Mouse (Mus musculus) liver, embryonic 15.5 days (tissue): ENCODE measurements around the gene Aurkb. TPM values are rescaled to one million over a fixed set of nuclear protein-coding genes. Genes with fewer than 3 reads are reported as not detected.
"Not testable (repeated sequence)": the region's sequence is repeated elsewhere in the genome, so short reads cannot be mapped to it uniquely, and the experiment has no call there.

Experiments used
- ATAC-seq: fragments of 200-750 bp; cut with Nextera tagmentation; 2 replicates; pipeline ENCODE4 v1.8.0; 2017; ENCODE audit warnings: moderate number of reproducible peaks, mild to moderate bottlenecking, moderate library complexity; ENCODE audit not compliant: insufficient read depth
- H3K27ac ChIP-seq: fragments of 300-500 bp; sonication (generic); replicated peaks from 2 replicates; pipeline ENCODE4 v1.5.1; 2015; ENCODE audit warnings: mild to moderate bottlenecking, inconsistent platforms
- H3K27me3 ChIP-seq: fragments of 300-500 bp; sonication (generic); 2 replicates; pipeline ENCODE4 v1.6.1; 2015; ENCODE audit warnings: mild to moderate bottlenecking, inconsistent platforms
- H3K36me3 ChIP-seq: fragments of 300-500 bp; sonication (generic); replicated peaks from 2 replicates; pipeline ENCODE4 v1.6.1; 2015; ENCODE audit warnings: moderate library complexity, mild to moderate bottlenecking, inconsistent platforms
- H3K4me1 ChIP-seq: fragments of 300-500 bp; sonication (generic); replicated peaks from 2 replicates; pipeline ENCODE4 v1.6.1; 2015; ENCODE audit warnings: inconsistent platforms
- H3K4me2 ChIP-seq: fragments of 300-500 bp; sonication (generic); 2 replicates; pipeline ENCODE4 v1.6.1; 2015; ENCODE audit warnings: moderate library complexity, mild to moderate bottlenecking, inconsistent platforms
- H3K4me3 ChIP-seq: fragments of 300-500 bp; sonication (generic); replicated peaks from 2 replicates; pipeline ENCODE4 v1.5.1; 2015; ENCODE audit warnings: mild to moderate bottlenecking, inconsistent platforms
- H3K9ac ChIP-seq: fragments of 300-500 bp; sonication (generic); 2 replicates; pipeline ENCODE4 v1.6.1; 2015; ENCODE audit warnings: moderate library complexity, mild to moderate bottlenecking, inconsistent platforms
- H3K9me3 ChIP-seq: fragments of 300-500 bp; sonication (generic); replicated peaks from 2 replicates; pipeline ENCODE4 v1.6.1; 2016; ENCODE audit warnings: inconsistent platforms
- WGBS: fragments of 180-500 bp; shearing (Covaris S2); methylation state at CpG from one replicate; pipeline ENCODE4 v1.1.7; 2015; ENCODE audit warnings: mixed read lengths; ENCODE audit not compliant: insufficient replicate concordance; 5-methylcytosine and 5-hydroxymethylcytosine counted together
- polyA plus RNA-seq: library from polyadenylated mRNA; unstranded; fragments of >200 nt; fragmentation: Nextera tagmentation; extraction: Ambion mirVana; gene quantifications from 2 replicates; pipeline ENCODE4 v1.2.1, GENCODE M21; 2015

Aurkb gene
- polyA plus RNA-seq: 111 and 115 TPM in 2 replicates

GRCm38 (mm10) chr11:69045531-69046394 lies at the start of gene Aurkb:
Aurkb (plus strand) TSS chr11:69045647.
- no peaks in the 10 kb centered on the region for H3K9me3 ChIP-seq
- under 1% methylated on average over 54 of the region's 54 CpGs for WGBS
- no peaks in the 10 kb centered on the region for H3K27me3 ChIP-seq
- H3K4me2 ChIP-seq: peak within 1 kb of the TSS; percentile 74
- peaks cover 36% of the 10 kb centered on the region for H3K36me3 ChIP-seq
- peak within 1 kb of the TSS; percentile 93 for H3K27ac ChIP-seq
- peaks cover 53% of the 10 kb centered on the region for H3K4me1 ChIP-seq
- peak within 1 kb of the TSS; percentile 90 for H3K9ac ChIP-seq
- H3K4me3 ChIP-seq: peak within 1 kb of the TSS; percentile 85
- ATAC-seq: peak; percentile 81

GRCm38 (mm10) chr11:68997080-68997479 lies 48.4 kb upstream of the Aurkb start:
- ATAC-seq: no peak
- whole genome bisulfite sequencing: 52% methylated on average over 4 of the region's 4 CpGs
- Histone ChIP-seq H3K9ac (no peak overlapping the region), H3K36me3 (peaks cover 95% of the 10 kb centered on the region), H3K27ac (no peak overlapping the region), H3K4me2 (no peak overlapping the region), H3K4me3 (no peak overlapping the region), H3K4me1 (peaks cover 5% of the 10 kb centered on the region; the same call in 1 of the 2 replicates), H3K27me3 (no peaks in the 10 kb centered on the region), H3K9me3 (no peaks in the 10 kb centered on the region)

- Histone ChIP-seq H3K36me3 (peaks cover 57% of the 10 kb centered on the region), H3K4me1 (peaks cover 36% of the 10 kb centered on the region)
- 79% methylated on average over 4 of the region's 4 CpGs for WGBS
- not testable (repeated sequence) for H3K4me3 ChIP-seq, H3K4me2 ChIP-seq, H3K27ac ChIP-seq, H3K9me3 ChIP-seq, ATAC-seq, H3K27me3 ChIP-seq, H3K9ac ChIP-seq
Measured at GRCm38 (mm10) chr11:69002782-69003181, 42.7 kb upstream of the Aurkb start.

GRCm38 (mm10) chr11:69003592-69003991 lies 41.9 kb upstream of the Aurkb start:
- Histone ChIP-seq H3K9me3 (no peaks in the 10 kb centered on the region), H3K4me2 (no peak overlapping the region), H3K4me1 (peaks cover 42% of the 10 kb centered on the region), H3K9ac (no peak overlapping the region), H3K4me3 (no peak overlapping the region), H3K27me3 (no peaks in the 10 kb centered on the region), H3K27ac (no peak overlapping the region), H3K36me3 (peaks cover 49% of the 10 kb centered on the region)
- 57% methylated on average over 4 of the region's 4 CpGs for WGBS
- no peak for ATAC-seq

- Histone ChIP-seq H3K4me1 (peaks cover 50% of the 10 kb centered on the region), H3K4me3 (no peak overlapping the region; the same call in 1 of the 2 replicates), H3K36me3 (peaks cover 35% of the 10 kb centered on the region), H3K27ac (peak overlapping the region; percentile 70), H3K9me3 (no peaks in the 10 kb centered on the region), H3K9ac (no peak overlapping the region), H3K27me3 (no peaks in the 10 kb centered on the region), H3K4me2 (peak overlapping the region; percentile 33)
- 50% methylated on average over 7 of the region's 7 CpGs for WGBS
- peak; percentile 68 for ATAC-seq
Measured at GRCm38 (mm10) chr11:69005193-69005592, 40.3 kb upstream of the Aurkb start.

- H3K27ac ChIP-seq, H3K27me3 ChIP-seq, ATAC-seq, H3K9ac ChIP-seq, H3K9me3 ChIP-seq: not testable (repeated sequence)
- peak overlapping the region; percentile 70; the same call in 1 of the 2 replicates for H3K4me3 ChIP-seq
- peak overlapping the region; percentile 79 for H3K4me2 ChIP-seq
- H3K4me1 ChIP-seq: peaks cover 63% of the 10 kb centered on the region
- H3K36me3 ChIP-seq: peaks cover 21% of the 10 kb centered on the region
Measured at GRCm38 (mm10) chr11:69006575-69006974, 38.9 kb upstream of the Aurkb start.

GRCm38 (mm10) chr11:69008182-69009121 lies 37.0 kb upstream of the Aurkb start, which contains the start of gene Pfas:
Pfas (minus strand) TSS chr11:69008460.
- 8% methylated on average over 38 of the region's 38 CpGs for WGBS
- Histone ChIP-seq H3K4me1 (peaks cover 72% of the 10 kb centered on the region), H3K27ac (peak within 1 kb of the TSS; percentile 91), H3K4me3 (peak within 1 kb of the TSS; percentile 70), H3K4me2 (peak within 1 kb of the TSS; percentile 79), H3K9ac (peak within 1 kb of the TSS; percentile 68), H3K36me3 (peaks cover 3% of the 10 kb centered on the region; the same call in 1 of the 2 replicates), H3K27me3 (no peaks in the 10 kb centered on the region), H3K9me3 (no peaks in the 10 kb centered on the region)
- ATAC-seq: peak; percentile 67

- 79% methylated on average over 1 of the region's 1 CpGs for WGBS
- Histone ChIP-seq H3K27me3 (no peaks in the 10 kb centered on the region), H3K4me2 (no peak overlapping the region), H3K4me1 (peaks cover 77% of the 10 kb centered on the region), H3K9ac (no peak overlapping the region), H3K4me3 (no peak overlapping the region), H3K36me3 (no peaks in the 10 kb centered on the region), H3K9me3 (no peaks in the 10 kb centered on the region), H3K27ac (no peak overlapping the region)
- no peak for ATAC-seq
Measured at GRCm38 (mm10) chr11:69009508-69009907, 35.9 kb upstream of the Aurkb start.

- H3K9me3 ChIP-seq: no peaks in the 10 kb centered on the region
- no peaks in the 10 kb centered on the region for H3K36me3 ChIP-seq
- peak overlapping the region; percentile 74; the same call in 1 of the 2 replicates for H3K9ac ChIP-seq
- peak overlapping the region; percentile 99 for H3K27ac ChIP-seq
- peaks cover 77% of the 10 kb centered on the region for H3K4me1 ChIP-seq
- WGBS: 77% methylated on average over 15 of the region's 15 CpGs
- H3K27me3 ChIP-seq: no peaks in the 10 kb centered on the region
- H3K4me3 ChIP-seq: peak overlapping the region; percentile 66
- H3K4me2 ChIP-seq: peak overlapping the region; percentile 82
- no peak for ATAC-seq
Measured at GRCm38 (mm10) chr11:69010400-69011323, 34.8 kb upstream of the Aurkb start.

- peaks cover 72% of the 10 kb centered on the region for H3K4me1 ChIP-seq
Measured at GRCm38 (mm10) chr11:69011445-69011844, 34.0 kb upstream of the Aurkb start.

More at GRCm38 (mm10) chr11:69011445-69011844, 34.0 kb upstream of the Aurkb start:
- Histone ChIP-seq H3K27ac (peak overlapping the region; percentile 99), H3K4me2 (peak overlapping the region; percentile 82), H3K4me3 (peak overlapping the region; percentile 66), H3K9ac (peak overlapping the region; percentile 74)
- H3K9me3 ChIP-seq, H3K27me3 ChIP-seq, ATAC-seq, H3K36me3 ChIP-seq: not testable (repeated sequence)
- 25% methylated on average over 2 of the region's 2 CpGs for WGBS
